Mouse (Mus musculus): ENCODE data around the gene Dusp18. TPM values are rescaled to one million over a fixed set of nuclear protein-coding genes. Genes with fewer than 3 reads are reported as not detected.
A peak's percentile ranks its signal among the peaks of the same experiment; 100 is the strongest.

The Dusp18 gene
- polyA plus RNA-seq, 1 experiment from 2014 or later, result 14.7 TPM

GRCm38 (mm10) chr11:3854156-3854555 is 40.9 kb upstream of the Dusp18 start:
- WGBS, result 90% methylated on average over 3 of the region's 3 CpGs
- no peaks in the 10 kb centered on the region for H3K4me1 ChIP-seq (ENCODE audit: control insufficient read depth, insufficient read depth, low read length)
- ATAC-seq (ENCODE audit: low FRiP score, low TSS enrichment), result no peak
- no peaks in the 10 kb centered on the region for H3K27me3 ChIP-seq (ENCODE audit: control insufficient read depth, insufficient read depth, low read length)
- no peaks in the 10 kb centered on the region; the same call in 1 of the 2 replicates for H3K9me3 ChIP-seq (ENCODE audit: control insufficient read depth, low read length)
- H3K4me2 ChIP-seq (replicated peaks; ENCODE audit: low read depth, low read length), result no peak overlapping the region
- H3K4me3 ChIP-seq (ENCODE audit: low read length), result no peak overlapping the region
- H3K9ac ChIP-seq (ENCODE audit: low read depth, low read length), result no peak overlapping the region
- H3K27ac ChIP-seq (ENCODE audit: low read depth, low read length), result no peak overlapping the region
- H3K36me3 ChIP-seq (ENCODE audit: control insufficient read depth, insufficient read depth, low read length), result no peaks in the 10 kb centered on the region

- 89% methylated on average over 5 of the region's 5 CpGs for WGBS
- Histone ChIP-seq H3K27ac (ENCODE audit: low read depth, low read length) (no peak overlapping the region), H3K27me3 (ENCODE audit: control insufficient read depth, insufficient read depth, low read length) (no peaks in the 10 kb centered on the region), H3K4me2 (replicated peaks; ENCODE audit: low read depth, low read length) (no peak overlapping the region), H3K4me1 (ENCODE audit: control insufficient read depth, insufficient read depth, low read length) (no peaks in the 10 kb centered on the region), H3K4me3 (ENCODE audit: low read length) (no peak overlapping the region), H3K9me3 (ENCODE audit: control insufficient read depth, low read length) (no peaks in the 10 kb centered on the region; the same call in 1 of the 2 replicates), H3K9ac (ENCODE audit: low read depth, low read length) (no peak overlapping the region), H3K36me3 (ENCODE audit: control insufficient read depth, insufficient read depth, low read length) (no peaks in the 10 kb centered on the region)
- ATAC-seq (ENCODE audit: low FRiP score, low TSS enrichment), result no peak
These were observed 39.2 kb upstream of the Dusp18 start for GRCm38 (mm10) chr11:3855846-3856245.

GRCm38 (mm10) chr11:3857902-3858301 is 37.1 kb upstream of the Dusp18 start:
- Histone ChIP-seq H3K9ac (ENCODE audit: low read depth, low read length) (no peak overlapping the region), H3K27me3 (ENCODE audit: control insufficient read depth, insufficient read depth, low read length) (no peaks in the 10 kb centered on the region), H3K27ac (ENCODE audit: low read depth, low read length) (no peak overlapping the region), H3K36me3 (ENCODE audit: control insufficient read depth, insufficient read depth, low read length) (no peaks in the 10 kb centered on the region), H3K4me2 (replicated peaks; ENCODE audit: low read depth, low read length) (no peak overlapping the region), H3K9me3 (ENCODE audit: control insufficient read depth, low read length) (no peaks in the 10 kb centered on the region; the same call in 1 of the 2 replicates), H3K4me3 (ENCODE audit: low read length) (no peak overlapping the region), H3K4me1 (ENCODE audit: control insufficient read depth, insufficient read depth, low read length) (no peaks in the 10 kb centered on the region)
- no peak for ATAC-seq (ENCODE audit: low FRiP score, low TSS enrichment)
- WGBS, result 78% methylated on average over 5 of the region's 5 CpGs

DNA sequence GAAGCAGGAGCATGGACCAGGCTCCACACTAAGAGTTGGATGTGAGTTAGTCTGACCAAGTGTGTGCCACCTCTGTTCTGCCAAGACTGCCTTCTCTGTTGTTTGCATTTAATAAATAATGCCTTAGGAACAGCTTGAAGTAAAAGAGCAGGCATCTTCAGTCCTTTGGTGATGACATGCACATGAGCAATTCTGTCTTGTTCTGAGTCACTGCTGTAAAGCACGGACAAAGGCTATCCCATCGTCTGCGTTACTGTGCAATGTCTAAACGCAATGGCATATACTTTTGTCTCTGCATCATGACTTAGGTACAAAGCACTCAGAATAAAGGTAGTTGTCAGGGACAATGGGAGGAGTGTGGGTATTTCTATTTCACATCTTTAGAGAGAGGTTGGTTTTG is 35.3 kb upstream of the Dusp18 start:
- H3K4me3 ChIP-seq (ENCODE audit: low read length), result no peak overlapping the region
- H3K9ac ChIP-seq (ENCODE audit: low read depth, low read length), result no peak overlapping the region
- no peak overlapping the region for H3K4me2 ChIP-seq (replicated peaks; ENCODE audit: low read depth, low read length)
- 91% methylated on average over 4 of the region's 4 CpGs for WGBS
- no peaks in the 10 kb centered on the region for H3K36me3 ChIP-seq (ENCODE audit: control insufficient read depth, insufficient read depth, low read length)
- H3K27me3 ChIP-seq (ENCODE audit: control insufficient read depth, insufficient read depth, low read length), result peaks cover 5% of the 10 kb centered on the region; the same call in 1 of the 2 replicates
- no peaks in the 10 kb centered on the region; the same call in 1 of the 2 replicates for H3K9me3 ChIP-seq (ENCODE audit: control insufficient read depth, low read length)
- ATAC-seq (ENCODE audit: low FRiP score, low TSS enrichment), result no peak
- H3K27ac ChIP-seq (ENCODE audit: low read depth, low read length), result no peak overlapping the region
- H3K4me1 ChIP-seq (ENCODE audit: control insufficient read depth, insufficient read depth, low read length), result peaks cover 8% of the 10 kb centered on the region; the same call in 1 of the 2 replicates

- Histone ChIP-seq H3K27me3 (ENCODE audit: control insufficient read depth, insufficient read depth, low read length) (peaks cover 5% of the 10 kb centered on the region; the same call in 1 of the 2 replicates), H3K27ac (ENCODE audit: low read depth, low read length) (no peak overlapping the region), H3K9ac (ENCODE audit: low read depth, low read length) (no peak overlapping the region), H3K4me1 (ENCODE audit: control insufficient read depth, insufficient read depth, low read length) (peaks cover 8% of the 10 kb centered on the region; the same call in 1 of the 2 replicates), H3K9me3 (ENCODE audit: control insufficient read depth, low read length) (no peaks in the 10 kb centered on the region), H3K4me2 (replicated peaks; ENCODE audit: low read depth, low read length) (no peak overlapping the region), H3K36me3 (ENCODE audit: control insufficient read depth, insufficient read depth, low read length) (no peaks in the 10 kb centered on the region), H3K4me3 (ENCODE audit: low read length) (no peak overlapping the region)
- no peak for ATAC-seq (ENCODE audit: low FRiP score, low TSS enrichment)
- 65% methylated on average over 4 of the region's 4 CpGs for WGBS
These were observed 34.7 kb upstream of the Dusp18 start for GRCm38 (mm10) chr11:3860361-3860760.

DNA sequence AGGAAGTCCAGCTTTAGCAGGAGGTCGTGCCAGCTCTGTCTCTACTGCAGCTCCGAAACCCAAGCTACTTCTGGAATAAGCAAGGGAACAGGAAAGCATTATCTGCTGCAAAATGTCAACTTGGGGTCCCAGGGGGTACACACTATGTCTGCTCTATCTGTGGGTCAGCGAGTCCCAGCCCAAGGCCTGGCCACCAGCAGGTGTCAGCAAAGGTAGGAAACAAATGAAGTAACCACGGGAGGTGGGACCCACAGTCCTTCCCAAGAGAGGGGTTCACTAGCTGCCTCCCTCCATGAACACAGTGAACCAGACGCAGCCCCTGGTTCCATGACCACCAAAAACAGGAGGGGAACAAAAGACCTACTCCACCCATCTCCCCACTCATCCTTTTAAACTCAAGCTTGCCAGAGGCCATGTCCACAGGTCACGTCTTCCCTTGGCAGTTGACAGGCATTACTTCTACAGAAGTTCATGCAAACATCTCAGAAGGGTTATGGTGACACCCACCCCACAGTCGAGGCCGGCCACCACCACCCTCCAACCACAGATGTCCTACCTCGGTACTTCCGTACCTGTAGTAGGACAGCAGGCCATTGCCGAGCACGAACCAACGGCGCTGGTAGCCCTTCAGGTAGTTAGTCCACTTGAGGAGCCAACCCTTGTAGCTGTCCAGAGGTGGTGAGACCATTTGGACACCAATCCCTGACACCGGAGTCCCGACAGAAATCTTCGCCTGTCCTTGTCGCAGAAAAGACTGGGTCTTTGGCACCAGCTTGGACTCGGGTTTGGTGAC is 32.2 kb upstream of the Dusp18 start:
- Histone ChIP-seq H3K27me3 (ENCODE audit: control insufficient read depth, insufficient read depth, low read length) (peaks cover 5% of the 10 kb centered on the region; the same call in 1 of the 2 replicates), H3K4me2 (replicated peaks; ENCODE audit: low read depth, low read length) (peak overlapping the region; percentile 81), H3K9me3 (ENCODE audit: control insufficient read depth, low read length) (no peaks in the 10 kb centered on the region), H3K27ac (ENCODE audit: low read depth, low read length) (no peak overlapping the region), H3K4me3 (ENCODE audit: low read length) (peak overlapping the region; percentile 46), H3K9ac (ENCODE audit: low read depth, low read length) (peak overlapping the region; percentile 47), H3K36me3 (ENCODE audit: control insufficient read depth, insufficient read depth, low read length) (no peaks in the 10 kb centered on the region), H3K4me1 (ENCODE audit: control insufficient read depth, insufficient read depth, low read length) (peaks cover 8% of the 10 kb centered on the region; the same call in 1 of the 2 replicates)
- 72% methylated on average over 19 of the region's 19 CpGs for WGBS
- ATAC-seq (ENCODE audit: low FRiP score, low TSS enrichment), result no peak

- peaks cover 8% of the 10 kb centered on the region; the same call in 1 of the 2 replicates for H3K4me1 ChIP-seq (ENCODE audit: control insufficient read depth, insufficient read depth, low read length)
- peak within 1 kb of the TSS; percentile 81 for H3K4me2 ChIP-seq (replicated peaks; ENCODE audit: low read depth, low read length)
- H3K9me3 ChIP-seq (ENCODE audit: control insufficient read depth, low read length), result no peaks in the 10 kb centered on the region
- 5% methylated on average over 49 of the region's 58 CpGs for WGBS
- peak; percentile 97 for ATAC-seq (ENCODE audit: low FRiP score, low TSS enrichment)
- peak within 1 kb of the TSS; percentile 47 for H3K9ac ChIP-seq (ENCODE audit: low read depth, low read length)
- H3K36me3 ChIP-seq (ENCODE audit: control insufficient read depth, insufficient read depth, low read length), result no peaks in the 10 kb centered on the region
- H3K27ac ChIP-seq (ENCODE audit: low read depth, low read length), result no peak within 1 kb of the TSS
- H3K4me3 ChIP-seq (ENCODE audit: low read length), result peak within 1 kb of the TSS; percentile 46
- peaks cover 5% of the 10 kb centered on the region; the same call in 1 of the 2 replicates for H3K27me3 ChIP-seq (ENCODE audit: control insufficient read depth, insufficient read depth, low read length)
These were observed 31.5 kb upstream of the Dusp18 start, which contains the start of gene Osbp2 for GRCm38 (mm10) chr11:3863454-3864112. Gene Osbp2, minus strand, starts transcription at chr11:3863903.

DNA sequence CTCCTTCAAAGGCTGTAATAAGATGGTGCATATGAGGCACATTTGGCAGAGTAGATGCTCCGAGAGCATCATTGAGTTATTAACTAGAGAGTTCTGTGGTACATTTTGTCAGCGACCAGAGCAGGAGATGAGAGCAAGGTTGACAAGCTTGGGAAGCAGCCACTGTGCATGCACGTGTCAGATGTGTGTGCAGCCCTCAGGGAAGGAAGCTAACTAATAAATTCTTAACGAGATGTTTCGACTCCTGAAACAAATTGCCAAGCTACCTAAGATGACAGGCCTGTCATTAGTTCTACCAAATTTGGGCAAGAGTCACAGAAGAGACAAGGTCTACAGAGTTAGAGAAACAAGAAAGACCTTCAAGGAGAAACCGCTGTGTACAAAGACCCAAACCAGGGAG is 30.7 kb upstream of the Dusp18 start:
- H3K4me3 ChIP-seq (ENCODE audit: low read length), result peak overlapping the region; percentile 46
- H3K9me3 ChIP-seq (ENCODE audit: control insufficient read depth, low read length), result no peaks in the 10 kb centered on the region
- H3K4me2 ChIP-seq (replicated peaks; ENCODE audit: low read depth, low read length), result peak overlapping the region; percentile 81
- peaks cover 8% of the 10 kb centered on the region; the same call in 1 of the 2 replicates for H3K4me1 ChIP-seq (ENCODE audit: control insufficient read depth, insufficient read depth, low read length)
- no peak for ATAC-seq (ENCODE audit: low FRiP score, low TSS enrichment)
- H3K27ac ChIP-seq (ENCODE audit: low read depth, low read length), result no peak overlapping the region
- no peaks in the 10 kb centered on the region for H3K36me3 ChIP-seq (ENCODE audit: control insufficient read depth, insufficient read depth, low read length)
- WGBS, result 29% methylated on average over 6 of the region's 6 CpGs
- peaks cover 5% of the 10 kb centered on the region; the same call in 1 of the 2 replicates for H3K27me3 ChIP-seq (ENCODE audit: control insufficient read depth, insufficient read depth, low read length)
- H3K9ac ChIP-seq (ENCODE audit: low read depth, low read length), result 0 out of 2 replicates have a peak overlapping the region, but pooled peaks have one; percentile 47

- no peak overlapping the region for H3K27ac ChIP-seq (ENCODE audit: low read depth, low read length)
- H3K9me3 ChIP-seq (ENCODE audit: control insufficient read depth, low read length), result no peaks in the 10 kb centered on the region
- no peak overlapping the region for H3K9ac ChIP-seq (ENCODE audit: low read depth, low read length)
- no peak for ATAC-seq (ENCODE audit: low FRiP score, low TSS enrichment)
- H3K27me3 ChIP-seq (ENCODE audit: control insufficient read depth, insufficient read depth, low read length), result no peaks in the 10 kb centered on the region
- no peaks in the 10 kb centered on the region for H3K36me3 ChIP-seq (ENCODE audit: control insufficient read depth, insufficient read depth, low read length)
- WGBS, result 77% methylated on average over 6 of the region's 6 CpGs
- H3K4me2 ChIP-seq (replicated peaks; ENCODE audit: low read depth, low read length), result no peak overlapping the region
- no peak overlapping the region for H3K4me3 ChIP-seq (ENCODE audit: low read length)
- no peaks in the 10 kb centered on the region for H3K4me1 ChIP-seq (ENCODE audit: control insufficient read depth, insufficient read depth, low read length)
These were observed 18.6 kb upstream of the Dusp18 start for GRCm38 (mm10) chr11:3876419-3876818.
